Mouse (Mus musculus) MEL (cell line): ENCODE data around the gene Racgap1. TPM values are rescaled to one million over a fixed set of nuclear protein-coding genes. Genes with fewer than 3 reads are reported as not detected.

ENCODE experiments used
- DNase-seq: peaks from one replicate; pipeline ENCODE4 v3.0.0; 2011; ENCODE audit warnings: low read depth, low spot score
- H3K27ac ChIP-seq: 2 replicates; pipeline ENCODE4 v1.5.1; 2012; ENCODE audit warnings: low read depth, mild to moderate bottlenecking, control low read depth, low read length, moderate library complexity; ENCODE audit not compliant: control insufficient read depth
- H3K27me3 ChIP-seq, 2 experiments: fragments of 150-350 bp in 1 of 2; sonication (generic) in 1 of 2; 2 replicates each; pipeline ENCODE4 v1.6.1; 2012; ENCODE audit warnings: low read length in 2 of 2, mild to moderate bottlenecking in 2 of 2, improper control_type of control experiment in 1 of 2, moderate library complexity in 1 of 2; ENCODE audit not compliant: insufficient read depth in 2 of 2, control insufficient read depth in 1 of 2
- H3K36me3 ChIP-seq, 2 experiments: 2 replicates each; pipeline ENCODE4 v1.6.1; 2012 to 2014; ENCODE audit warnings: low read length in 2 of 2, improper control_type of control experiment in 1 of 2, inconsistent platforms in 1 of 2, mild to moderate bottlenecking in 1 of 2; ENCODE audit not compliant: insufficient read depth in 2 of 2, control insufficient read depth in 1 of 2
- H3K4me1 ChIP-seq, 2 experiments: fragments of 150-350 bp in 1 of 2; sonication (generic) in 1 of 2; 2 replicates each; pipeline ENCODE4 v1.6.1; 2012; ENCODE audit warnings: low read length in 2 of 2, improper control_type of control experiment in 1 of 2, mild to moderate bottlenecking in 1 of 2; ENCODE audit not compliant: insufficient read depth in 2 of 2, control insufficient read depth in 1 of 2
- H3K4me3 ChIP-seq, 2 experiments: fragments of 150-350 bp in 1 of 2; sonication (generic) in 1 of 2; 2 replicates each; pipeline ENCODE4 v1.5.1; 2012; ENCODE audit warnings: low read depth in 2 of 2, low read length in 2 of 2, mild to moderate bottlenecking in 2 of 2, moderate library complexity in 2 of 2, control low read depth in 1 of 2, improper control_type of control experiment in 1 of 2; ENCODE audit not compliant: control insufficient read depth in 1 of 2, insufficient read depth in 1 of 2
- H3K79me2 ChIP-seq: 2 replicates; pipeline ENCODE4 v1.6.1; 2012; ENCODE audit warnings: mild to moderate bottlenecking, low read length, moderate library complexity; ENCODE audit not compliant: control insufficient read depth, poor library complexity, insufficient read depth
- H3K9ac ChIP-seq: 2 replicates; pipeline ENCODE4 v1.6.1; 2012; ENCODE audit warnings: low read depth, mild to moderate bottlenecking, control low read depth, low read length, moderate library complexity; ENCODE audit not compliant: control insufficient read depth, poor library complexity, severe bottlenecking
- H3K9me3 ChIP-seq: fragments of 150-350 bp; sonication (generic); replicated peaks from 2 replicates; pipeline ENCODE4 v1.6.1; 2012; ENCODE audit warnings: mild to moderate bottlenecking, low read length, improper control_type of control experiment, moderate library complexity; ENCODE audit not compliant: insufficient read depth
- CHD1 ChIP-seq: IDR thresholded peaks from 2 replicates; pipeline ENCODE4 v1.6.1; 2012; ENCODE audit warnings: low read depth, mild to moderate bottlenecking, inconsistent platforms, low read length, improper control_type of control experiment
- E2F4 ChIP-seq: IDR thresholded peaks from 2 replicates; pipeline ENCODE4 v1.6.1; 2011; ENCODE audit warnings: low read depth, low read length, improper control_type of control experiment, borderline replicate concordance
- ELF1 ChIP-seq: IDR thresholded peaks from 2 replicates; pipeline ENCODE4 v1.6.1; 2014; ENCODE audit warnings: low read depth, mild to moderate bottlenecking, inconsistent platforms, low read length, improper control_type of control experiment, moderate library complexity
- EP300 ChIP-seq, 2 experiments: IDR thresholded peaks; 2 replicates each; pipeline ENCODE4 v1.6.1; 2011; ENCODE audit warnings: improper control_type of control experiment in 2 of 2, low read length in 2 of 2, low read depth in 1 of 2, mild to moderate bottlenecking in 1 of 2
- GABPA ChIP-seq: IDR thresholded peaks from 2 replicates; pipeline ENCODE4 v1.6.1; 2012; ENCODE audit warnings: low read depth, mild to moderate bottlenecking, inconsistent platforms, low read length, improper control_type of control experiment, moderate library complexity
- GATA1 ChIP-seq: IDR thresholded peaks from 2 replicates; pipeline ENCODE4 v1.6.1; 2011; ENCODE audit warnings: low read depth, low read length, improper control_type of control experiment
- HCFC1 ChIP-seq: IDR thresholded peaks from 2 replicates; pipeline ENCODE4 v1.6.1; 2012; ENCODE audit warnings: low read depth, mild to moderate bottlenecking, inconsistent platforms, low read length, improper control_type of control experiment, moderate library complexity
- JUND ChIP-seq: IDR thresholded peaks from 2 replicates; pipeline ENCODE4 v1.6.1; 2011; ENCODE audit warnings: low read depth, mild to moderate bottlenecking, improper control_type of control experiment, low read length
- KAT2A ChIP-seq: conservative IDR thresholded peaks from 2 replicates; pipeline ENCODE4 v1.6.1; 2012; ENCODE audit warnings: low read depth, low read length, improper control_type of control experiment, inconsistent platforms
- MEF2A ChIP-seq: IDR thresholded peaks from 2 replicates; pipeline ENCODE4 v1.6.1; 2014; ENCODE audit warnings: low read depth, mild to moderate bottlenecking, inconsistent platforms, low read length, improper control_type of control experiment; ENCODE audit not compliant: poor library complexity, insufficient replicate concordance, severe bottlenecking; ENCODE audit errors: extremely low read depth
- MYB ChIP-seq: IDR thresholded peaks from 2 replicates; pipeline ENCODE4 v1.6.1; 2011; ENCODE audit warnings: mild to moderate bottlenecking, low read depth, low read length, improper control_type of control experiment
- MYC ChIP-seq: IDR thresholded peaks from 2 replicates; pipeline ENCODE4 v1.6.1; 2011; ENCODE audit warnings: low read depth, mild to moderate bottlenecking, low read length, improper control_type of control experiment, moderate library complexity
- NELFE ChIP-seq: IDR thresholded peaks from 2 replicates; pipeline ENCODE4 v1.6.1; 2011; ENCODE audit warnings: low read depth, low read length, improper control_type of control experiment
- NRF1 ChIP-seq: IDR thresholded peaks from 2 replicates; pipeline ENCODE4 v1.6.1; 2014; ENCODE audit warnings: low read depth, mild to moderate bottlenecking, inconsistent platforms, low read length, improper control_type of control experiment, moderate library complexity; ENCODE audit not compliant: poor library complexity, insufficient read depth, severe bottlenecking
- POLR2A ChIP-seq, 2 experiments: IDR thresholded peaks; 2 replicates each; pipeline ENCODE4 v1.6.1; 2011 to 2012; ENCODE audit warnings: low read length in 2 of 2, mild to moderate bottlenecking in 2 of 2, control low read depth in 1 of 2, improper control_type of control experiment in 1 of 2, low read depth in 1 of 2, moderate library complexity in 1 of 2; ENCODE audit not compliant: control insufficient read depth in 1 of 2, insufficient read depth in 1 of 2, poor library complexity in 1 of 2
- POLR2AphosphoS2 ChIP-seq: IDR thresholded peaks from 2 replicates; pipeline ENCODE4 v1.6.1; 2011; ENCODE audit warnings: low read length, improper control_type of control experiment
- POLR2AphosphoS5 ChIP-seq: IDR thresholded peaks from 2 replicates; pipeline ENCODE4 v1.6.1; 2012; ENCODE audit warnings: low read depth, borderline replicate concordance, mild to moderate bottlenecking, inconsistent platforms, low read length, moderate library complexity, mixed read lengths
- RAD21 ChIP-seq: IDR thresholded peaks from 2 replicates; pipeline ENCODE4 v1.6.1; 2011; ENCODE audit warnings: mild to moderate bottlenecking, low read depth, low read length, improper control_type of control experiment
- RCOR1 ChIP-seq: IDR thresholded peaks from 2 replicates; pipeline ENCODE4 v1.6.1; 2012; ENCODE audit warnings: low read depth, mild to moderate bottlenecking, inconsistent platforms, low read length, improper control_type of control experiment
- SIN3A ChIP-seq: IDR thresholded peaks from 2 replicates; pipeline ENCODE4 v1.6.1; 2012; ENCODE audit warnings: low read length, improper control_type of control experiment, inconsistent platforms
- TAL1 ChIP-seq: IDR thresholded peaks from 2 replicates; pipeline ENCODE4 v1.6.1; 2012; ENCODE audit warnings: mild to moderate bottlenecking, inconsistent platforms, low read length, moderate library complexity, mixed read lengths
- TCF12 ChIP-seq: IDR thresholded peaks from 2 replicates; pipeline ENCODE4 v1.6.1; 2014; ENCODE audit warnings: low read depth, mild to moderate bottlenecking, inconsistent platforms, low read length, improper control_type of control experiment, moderate library complexity
- UBTF ChIP-seq: IDR thresholded peaks from 2 replicates; pipeline ENCODE4 v1.6.1; 2012; ENCODE audit warnings: low read depth, mild to moderate bottlenecking, inconsistent platforms, low read length, improper control_type of control experiment, moderate library complexity, borderline replicate concordance; ENCODE audit not compliant: insufficient read depth
- USF1 ChIP-seq: IDR thresholded peaks from 2 replicates; pipeline ENCODE4 v1.6.1; 2014; ENCODE audit warnings: low read depth, mild to moderate bottlenecking, inconsistent platforms, low read length, improper control_type of control experiment, moderate library complexity
- USF2 ChIP-seq, 2 experiments: IDR thresholded peaks; 2 replicates each; pipeline ENCODE4 v1.6.1; 2011 to 2012; ENCODE audit warnings: improper control_type of control experiment in 2 of 2, low read length in 2 of 2, borderline replicate concordance in 1 of 2, inconsistent platforms in 1 of 2, low read depth in 1 of 2, mild to moderate bottlenecking in 1 of 2; ENCODE audit not compliant: insufficient read depth in 1 of 2
- ZC3H11A ChIP-seq: IDR thresholded peaks from 2 replicates; pipeline ENCODE4 v1.6.1; 2012; ENCODE audit warnings: low read depth, mild to moderate bottlenecking, inconsistent platforms, low read length, improper control_type of control experiment
- ZNF384 ChIP-seq: IDR thresholded peaks from 2 replicates; pipeline ENCODE4 v1.6.1; 2012; ENCODE audit warnings: low read depth, mild to moderate bottlenecking, inconsistent platforms, low read length, improper control_type of control experiment
- polyA plus RNA-seq, 2 experiments: library from polyadenylated mRNA; stranded (reverse) in 1 of 2; unstranded in 1 of 2; fragments of >175 nt in 1 of 2; fragments of >200 nt in 1 of 2; gene quantifications; 2 replicates each; pipeline versions ENCODE4 v1.2.1 to v1.2.4; 2012; ENCODE audit warnings: low replicate concordance in 2 of 2, low read depth in 1 of 2; ENCODE audit not compliant: insufficient read length in 2 of 2, insufficient read depth in 1 of 2, missing spikeins in 1 of 2
- total RNA-seq: library from RNA; depleted of rRNA; stranded (reverse); fragments of 300-350 nt; gene quantifications from 2 replicates; pipeline ENCODE4 v1.2.3, GENCODE M21; 2012

Gene Racgap1
- total and polyA plus RNA-seq, 3 experiments = 126 to 367 (median 149) TPM

GRCm38 (mm10) chr15:99638124-99638485 is 13.4 kb downstream of the Racgap1 start:
- Histone ChIP-seq H3K79me2 (peaks cover under 1% of the 10 kb centered on the region), H3K9ac (no peak overlapping the region), H3K36me3 (peaks cover 0 to 58% of the 10 kb centered on the region in 2 experiments; a peak in 2 of 4 replicates), H3K9me3 (no peaks in the 10 kb centered on the region), H3K27me3 (no peaks in the 10 kb centered on the region), H3K4me3 (no peak overlapping the region), H3K4me1 (no peaks in the 10 kb centered on the region), H3K27ac (no peak overlapping the region)
- no peak for TF ChIP-seq RAD21
- no peak for TF ChIP-seq POLR2AphosphoS2
- no peak for TF ChIP-seq CHD1
- TF ChIP-seq ZNF384 = no peak
- no peak for TF ChIP-seq NELFE
- no peak for TF ChIP-seq USF2 (IDR thresholded peaks at IDR 0.05; ENCODE audit: borderline replicate concordance in 1 of 2, insufficient read depth in 1 of 2, low read depth in 1 of 2, low read length in 2 of 2)
- no peak for TF ChIP-seq MYB
- TF ChIP-seq TAL1 = no peak
- TF ChIP-seq NRF1 = no peak
- no peak for TF ChIP-seq POLR2AphosphoS5
- no peak for TF ChIP-seq JUND
- no peak for TF ChIP-seq UBTF
- no peak for TF ChIP-seq E2F4
- TF ChIP-seq TCF12 = no peak
- TF ChIP-seq POLR2A (IDR thresholded peaks at IDR 0.05; ENCODE audit: control insufficient read depth in 1 of 2, insufficient read depth in 1 of 2, low read depth in 1 of 2, low read length in 2 of 2, poor library complexity in 1 of 2) = no peak; a peak in 1 of 4 replicates
- no peak for TF ChIP-seq MEF2A
- no peak for DNase-seq

DNA sequence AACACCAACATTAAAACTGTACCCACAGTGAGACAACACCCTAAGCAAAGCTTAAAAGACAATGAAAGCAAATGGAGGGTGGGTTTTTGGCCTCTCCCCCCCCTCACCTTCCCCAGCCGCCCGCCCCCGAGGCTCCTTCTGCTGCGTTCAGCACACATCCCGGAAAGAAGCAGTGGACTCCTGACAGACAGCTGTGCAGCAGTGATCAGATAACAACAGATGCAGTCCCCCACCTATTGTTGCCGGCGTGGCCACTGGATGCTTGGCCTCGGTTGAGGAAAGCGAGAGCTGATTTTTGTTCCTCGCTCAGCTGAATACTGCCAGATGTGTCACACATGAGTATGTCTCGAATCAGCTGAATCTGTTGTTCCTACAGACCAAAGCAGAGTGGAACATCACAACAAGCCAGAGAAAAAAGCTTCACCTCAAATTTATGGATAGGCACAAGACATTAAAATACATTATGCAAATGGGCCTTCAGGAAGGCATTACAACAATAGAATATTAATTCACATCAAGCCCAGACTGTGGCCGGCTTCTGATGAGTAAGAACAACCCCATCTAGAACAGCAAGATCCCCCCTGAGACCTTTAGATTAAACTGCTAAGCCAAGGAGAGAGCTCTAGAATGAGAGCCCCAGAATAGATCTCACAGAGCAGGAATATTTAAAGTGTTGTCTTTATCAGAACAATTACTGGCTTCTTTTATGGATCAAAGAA is 13.9 kb downstream of the Racgap1 start:
- Histone ChIP-seq H3K9ac (no peak overlapping the region), H3K4me1 (no peaks in the 10 kb centered on the region)

More for the DNA sequence above, 13.9 kb downstream of the Racgap1 start:
- H3K9me3 ChIP-seq = no peaks in the 10 kb centered on the region
- TF ChIP-seq TCF12 (no peak), ZC3H11A (no peak), RCOR1 (no peak), UBTF (no peak), MYC (no peak), NELFE (no peak), USF1 (no peak), ZNF384 (no peak), GATA1 (no peak), ELF1 (no peak), SIN3A (no peak), GABPA (no peak), USF2 (IDR thresholded peaks at IDR 0.05; ENCODE audit: borderline replicate concordance in 1 of 2, insufficient read depth in 1 of 2, low read depth in 1 of 2, low read length in 2 of 2) (no peak), POLR2AphosphoS5 (no peak), HCFC1 (no peak), EP300 (IDR thresholded peaks at IDR 0.05; ENCODE audit: low read depth in 1 of 2, low read length in 2 of 2) (no peak), NRF1 (no peak), POLR2A (IDR thresholded peaks at IDR 0.05; ENCODE audit: control insufficient read depth in 1 of 2, insufficient read depth in 1 of 2, low read depth in 1 of 2, low read length in 2 of 2, poor library complexity in 1 of 2) (no peak), KAT2A (no peak)
- H3K79me2 ChIP-seq = no peaks in the 10 kb centered on the region; the same call in none of the 2 replicates
- no peak overlapping the region for H3K27ac ChIP-seq
- no peak for DNase-seq
- no peak overlapping the region for H3K4me3 ChIP-seq
- peaks cover 0 to 60% of the 10 kb centered on the region in 2 experiments; a peak in 2 of 4 replicates for H3K36me3 ChIP-seq
- H3K27me3 ChIP-seq = no peaks in the 10 kb centered on the region
